Mouse (Mus musculus) hindbrain, postnatal 0 days (tissue): ENCODE measurements around the gene Ergic2. TPM values are rescaled to one million over a fixed set of nuclear protein-coding genes. Genes with fewer than 3 reads are reported as not detected.

ENCODE experiments used
- ATAC-seq: fragments of 200-750 bp; cut with Nextera tagmentation; 2 replicates; pipeline ENCODE4 v1.8.0; 2017; ENCODE audit warnings: mild to moderate bottlenecking, moderate TSS enrichment, moderate library complexity
- DNase-seq: peaks from one replicate; pipeline ENCODE4 v3.0.0-alpha.2; 2015; ENCODE audit warnings: low spot score
- H3K27ac ChIP-seq: fragments of 300-500 bp; sonication (generic); 2 replicates; pipeline ENCODE4 v1.5.1; 2014; ENCODE audit warnings: mild to moderate bottlenecking
- H3K27me3 ChIP-seq: fragments of 300-500 bp; sonication (generic); 2 replicates; pipeline ENCODE4 v1.6.1; 2014; ENCODE audit warnings: low read length, mixed read lengths; ENCODE audit not compliant: insufficient read depth
- H3K36me3 ChIP-seq: fragments of 300-500 bp; sonication (generic); 2 replicates; pipeline ENCODE4 v1.6.1; 2014; ENCODE audit warnings: low read length, mixed read lengths; ENCODE audit not compliant: insufficient read depth
- H3K4me1 ChIP-seq: fragments of 300-500 bp; sonication (generic); 2 replicates; pipeline ENCODE4 v1.6.1; 2014; ENCODE audit warnings: antibody characterized with exemption, low read length, mixed read lengths; ENCODE audit not compliant: insufficient read depth
- H3K4me2 ChIP-seq: fragments of 300-500 bp; sonication (generic); 2 replicates; pipeline ENCODE4 v1.6.1; 2014; ENCODE audit warnings: low read depth, mild to moderate bottlenecking, low read length, moderate library complexity, mixed read lengths
- H3K4me3 ChIP-seq: fragments of 300-500 bp; sonication (generic); 2 replicates; pipeline ENCODE4 v1.5.1; 2014; ENCODE audit warnings: low read length
- H3K9ac ChIP-seq: fragments of 300-500 bp; sonication (generic); replicated peaks from 2 replicates; pipeline ENCODE4 v1.6.1; 2014; ENCODE audit warnings: mild to moderate bottlenecking, low read length, moderate library complexity, mixed read lengths
- H3K9me3 ChIP-seq: fragments of 300-500 bp; sonication (generic); 2 replicates; pipeline ENCODE4 v1.6.1; 2016; ENCODE audit warnings: low read length, mixed read lengths
- CTCF ChIP-seq: IDR thresholded peaks from 2 replicates; pipeline ENCODE4 v1.5.1; 2016; ENCODE audit warnings: antibody characterized with exemption, control low read depth, low read depth
- WGBS: fragments of 180-500 bp; shearing (Covaris S2); extraction: QIAGEN DNeasy Blood & Tissue Kit; methylation state at CpG from one replicate; pipeline ENCODE4 v1.1.7; 2014; 5-methylcytosine and 5-hydroxymethylcytosine counted together
- polyA plus RNA-seq: library from polyadenylated mRNA; unstranded; fragments of >200 nt; fragmentation: Nextera tagmentation; extraction: Ambion mirVana; gene quantifications from 2 replicates; pipeline ENCODE4 v1.2.1, GENCODE M21; 2015
- total RNA-seq: library from RNA; depleted of rRNA; stranded (reverse); fragments of >200 nt; gene quantifications from 2 replicates; pipeline ENCODE4 v1.2.3, GENCODE M21; 2014; rRNA removed

The Ergic2 gene
- total and polyA plus RNA-seq, 2 experiments from 2014 or later: 112 to 204 TPM

DNA sequence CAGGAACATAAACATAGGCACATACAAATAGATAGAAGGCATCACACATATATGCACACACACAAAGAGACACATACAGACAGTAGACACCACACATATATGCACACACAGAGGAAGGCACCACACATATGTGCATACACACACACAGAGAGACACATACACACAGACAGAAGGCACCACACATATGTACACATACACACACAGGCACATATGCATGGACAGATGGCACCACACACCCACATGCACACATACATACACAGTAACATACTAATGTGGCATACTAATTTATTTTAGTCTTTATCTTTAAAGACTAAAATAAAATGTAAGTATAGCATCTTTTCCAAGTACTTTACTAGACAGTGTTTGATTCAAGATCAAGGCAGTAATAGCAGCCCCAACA, 78.6 kb downstream of the Ergic2 start:
- no peaks in the 10 kb centered on the region for H3K27me3 ChIP-seq
- DNase-seq (no peak), ATAC-seq (no peak)
- no peak overlapping the region for H3K9ac ChIP-seq
- no peak overlapping the region for H3K27ac ChIP-seq
- H3K4me3 ChIP-seq: no peak overlapping the region
- no peak for TF ChIP-seq CTCF
- H3K36me3 ChIP-seq: no peaks in the 10 kb centered on the region
- no peaks in the 10 kb centered on the region for H3K4me1 ChIP-seq
- no peak overlapping the region for H3K4me2 ChIP-seq
- H3K9me3 ChIP-seq: no peaks in the 10 kb centered on the region

DNA sequence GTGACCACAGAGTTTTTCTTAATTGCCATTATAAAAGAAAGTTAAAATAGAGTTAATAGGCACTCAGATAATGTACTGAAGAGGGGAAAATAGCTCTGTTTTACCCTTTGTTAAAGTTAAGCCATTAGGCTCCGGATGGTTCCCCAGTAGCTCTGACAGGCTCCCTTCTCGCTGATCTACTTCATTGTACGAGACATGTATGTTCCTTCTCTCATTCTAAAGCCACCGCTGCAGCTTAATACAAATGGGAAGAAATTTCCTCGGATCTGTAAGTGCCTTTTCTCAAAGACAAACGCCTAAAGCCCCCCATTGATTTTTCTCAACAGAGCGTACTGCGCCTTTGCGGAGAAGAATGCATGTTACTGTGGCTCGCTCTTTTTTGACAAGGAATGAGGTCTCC, 79.9 kb downstream of the Ergic2 start:
- no peaks in the 10 kb centered on the region for H3K4me1 ChIP-seq
- H3K9me3 ChIP-seq: no peaks in the 10 kb centered on the region
- peak overlapping the region; percentile 31; the same call in 1 of the 2 replicates for H3K4me2 ChIP-seq
- 26% methylated on average over 10 of the region's 10 CpGs for WGBS
- no peaks in the 10 kb centered on the region for H3K27me3 ChIP-seq
- no peak overlapping the region for H3K9ac ChIP-seq
- TF ChIP-seq CTCF: no peak
- no peak overlapping the region for H3K27ac ChIP-seq
- no peak for ATAC-seq
- no peak overlapping the region for H3K4me3 ChIP-seq
- no peaks in the 10 kb centered on the region for H3K36me3 ChIP-seq
- peak; percentile 15 for DNase-seq

Other genes with a start within 250 kb of the Ergic2 start
- 31.7 and 34.4 TPM in 2 replicates for gene Far2, start 165.1 kb downstream of the Ergic2 start, total RNA-seq
- gene Far2, start 165.1 kb downstream of the Ergic2 start, polyA plus RNA-seq: 28.9 and 30.3 TPM in 2 replicates
- 35.1 and 45.4 TPM in 2 replicates for gene Tmtc1, start 232.0 kb upstream of the Ergic2 start, total RNA-seq
- gene Tmtc1, start 232.0 kb upstream of the Ergic2 start, polyA plus RNA-seq: 2.4 and 3.0 TPM in 2 replicates